Mouse (Mus musculus): ENCODE measurements at regions not wholly inside any gene's neighbourhood (a gene's known extent, or its start where the extent isn't known, plus 50 kb on each side); places are given as distances from the start of the nearest gene placed in this dataset.
"Not testable (repeated sequence)": the region's sequence is repeated elsewhere in the genome, so short reads cannot be mapped to it uniquely, and the experiment has no call there.

GRCm38 (mm10) chr9:52940964-52941636 is 261.5 kb upstream of the AI593442 start:
- Histone ChIP-seq H3K4me2 (no peak overlapping the region), H3K27ac (peak overlapping the region; percentile 56; the same call in 1 of the 2 replicates), H3K9ac (no peak overlapping the region), H3K36me3 (replicated peaks) (no peaks in the 10 kb centered on the region), H3K4me1 (peaks cover 13% of the 10 kb centered on the region), H3K4me3 (replicated peaks) (no peak overlapping the region), H3K9me3 (no peaks in the 10 kb centered on the region), H3K27me3 (no peaks in the 10 kb centered on the region)
- ATAC-seq (ENCODE audit: low FRiP score): peak; percentile 73; the same call in 1 of the 2 replicates
- WGBS: 38% methylated on average over 11 of the region's 11 CpGs

- H3K9me3 ChIP-seq: no peaks in the 10 kb centered on the region
- WGBS: 49% methylated on average over 6 of the region's 6 CpGs
- no peak overlapping the region for H3K27ac ChIP-seq
- no peaks in the 10 kb centered on the region; the same call in 1 of the 2 replicates for H3K4me1 ChIP-seq
- H3K9ac ChIP-seq: no peak overlapping the region
- no peak for ATAC-seq (ENCODE audit: low FRiP score)
- no peak overlapping the region for H3K4me2 ChIP-seq
- no peaks in the 10 kb centered on the region for H3K27me3 ChIP-seq
- no peak overlapping the region for H3K4me3 ChIP-seq (replicated peaks)
- no peaks in the 10 kb centered on the region for H3K36me3 ChIP-seq (replicated peaks)
Measured at GRCm38 (mm10) chr9:52935082-52935481, 255.5 kb upstream of the AI593442 start.

GRCm38 (mm10) chr9:52917516-52917915 is 237.9 kb upstream of the AI593442 start:
- Histone ChIP-seq H3K4me2 (no peak overlapping the region), H3K27ac (no peak overlapping the region), H3K9ac (no peak overlapping the region), H3K9me3 (no peaks in the 10 kb centered on the region), H3K36me3 (replicated peaks) (no peaks in the 10 kb centered on the region), H3K27me3 (no peaks in the 10 kb centered on the region), H3K4me3 (replicated peaks) (no peak overlapping the region), H3K4me1 (no peaks in the 10 kb centered on the region)
- ATAC-seq (ENCODE audit: low FRiP score): no peak
- 87% methylated on average over 4 of the region's 4 CpGs for WGBS

GRCm38 (mm10) chr9:52888653-52889052 is 209.1 kb upstream of the AI593442 start:
- H3K9ac ChIP-seq; H3K27ac ChIP-seq; H3K27me3 ChIP-seq; H3K36me3 ChIP-seq (replicated peaks); ATAC-seq (ENCODE audit: low FRiP score); H3K4me2 ChIP-seq; H3K9me3 ChIP-seq; H3K4me3 ChIP-seq (replicated peaks); H3K4me1 ChIP-seq: not testable (repeated sequence)
- no CpG with 5 or more reads among the region's 2 CpGs for WGBS

- H3K9me3 ChIP-seq; H3K4me3 ChIP-seq (replicated peaks); ATAC-seq (ENCODE audit: low FRiP score); H3K36me3 ChIP-seq (replicated peaks); H3K4me1 ChIP-seq; H3K4me2 ChIP-seq; H3K27ac ChIP-seq; H3K27me3 ChIP-seq; H3K9ac ChIP-seq: not testable (repeated sequence)
- WGBS: no CpG with 5 or more reads among the region's 3 CpGs
Measured at GRCm38 (mm10) chr9:52887997-52888396, 208.4 kb upstream of the AI593442 start.

- no peak for ATAC-seq (ENCODE audit: low FRiP score)
- Histone ChIP-seq H3K4me1 (no peaks in the 10 kb centered on the region), H3K4me3 (replicated peaks) (no peak overlapping the region), H3K9ac (no peak overlapping the region), H3K36me3 (replicated peaks) (no peaks in the 10 kb centered on the region), H3K4me2 (no peak overlapping the region), H3K27me3 (no peaks in the 10 kb centered on the region), H3K9me3 (no peaks in the 10 kb centered on the region), H3K27ac (no peak overlapping the region)
- 84% methylated on average over 1 of the region's 1 CpGs for WGBS
Measured at GRCm38 (mm10) chr9:52867236-52867635, 187.7 kb upstream of the AI593442 start.

GRCm38 (mm10) chr9:52860327-52860726 is 180.7 kb upstream of the AI593442 start:
- H3K27ac ChIP-seq: no peak overlapping the region
- no peak overlapping the region for H3K9ac ChIP-seq
- H3K4me1 ChIP-seq: no peaks in the 10 kb centered on the region
- no peaks in the 10 kb centered on the region for H3K36me3 ChIP-seq (replicated peaks)
- no peaks in the 10 kb centered on the region for H3K9me3 ChIP-seq
- H3K4me3 ChIP-seq (replicated peaks): no peak overlapping the region
- H3K27me3 ChIP-seq: no peaks in the 10 kb centered on the region
- no peak overlapping the region for H3K4me2 ChIP-seq
- ATAC-seq (ENCODE audit: low FRiP score): no peak
- 58% methylated on average over 4 of the region's 4 CpGs for WGBS

- no peak for ATAC-seq (ENCODE audit: low FRiP score)
- 43% methylated on average over 4 of the region's 4 CpGs for WGBS
Measured at GRCm38 (mm10) chr9:52858411-52858810, 178.8 kb upstream of the AI593442 start.

GRCm38 (mm10) chr9:52853338-52853737 is 173.8 kb upstream of the AI593442 start:
- Histone ChIP-seq H3K4me1 (no peaks in the 10 kb centered on the region), H3K36me3 (replicated peaks) (no peaks in the 10 kb centered on the region), H3K27me3 (no peaks in the 10 kb centered on the region), H3K4me3 (replicated peaks) (no peak overlapping the region), H3K9ac (no peak overlapping the region), H3K9me3 (no peaks in the 10 kb centered on the region), H3K27ac (no peak overlapping the region), H3K4me2 (no peak overlapping the region)
- no peak for ATAC-seq (ENCODE audit: low FRiP score)
- 74% methylated on average over 6 of the region's 6 CpGs for WGBS

More at GRCm38 (mm10) chr9:52858411-52858810, 178.8 kb upstream of the AI593442 start:
- H3K4me2 ChIP-seq: no peak overlapping the region
- no peak overlapping the region for H3K9ac ChIP-seq
- no peak overlapping the region for H3K27ac ChIP-seq
- no peaks in the 10 kb centered on the region for H3K4me1 ChIP-seq
- no peaks in the 10 kb centered on the region for H3K36me3 ChIP-seq (replicated peaks)
- no peak overlapping the region for H3K4me3 ChIP-seq (replicated peaks)
- H3K9me3 ChIP-seq: no peaks in the 10 kb centered on the region
- no peaks in the 10 kb centered on the region for H3K27me3 ChIP-seq

- no peak for ATAC-seq (ENCODE audit: low FRiP score)
- no peak overlapping the region for H3K27ac ChIP-seq
- 85% methylated on average over 2 of the region's 2 CpGs for WGBS
Measured at GRCm38 (mm10) chr9:52850552-52850951, 171.0 kb upstream of the AI593442 start.

GRCm38 (mm10) chr9:52849931-52850330 is 170.4 kb upstream of the AI593442 start:
- WGBS: 66% methylated on average over 3 of the region's 3 CpGs
- no peaks in the 10 kb centered on the region for H3K4me1 ChIP-seq
- no peaks in the 10 kb centered on the region for H3K27me3 ChIP-seq
- no peaks in the 10 kb centered on the region for H3K36me3 ChIP-seq (replicated peaks)
- no peak overlapping the region for H3K9ac ChIP-seq
- no peak overlapping the region for H3K4me2 ChIP-seq
- no peak overlapping the region for H3K4me3 ChIP-seq (replicated peaks)
- ATAC-seq (ENCODE audit: low FRiP score): no peak
- no peaks in the 10 kb centered on the region for H3K9me3 ChIP-seq
- H3K27ac ChIP-seq: no peak overlapping the region

More at GRCm38 (mm10) chr9:52850552-52850951, 171.0 kb upstream of the AI593442 start:
- Histone ChIP-seq H3K9ac (no peak overlapping the region), H3K4me2 (no peak overlapping the region), H3K36me3 (replicated peaks) (no peaks in the 10 kb centered on the region), H3K4me3 (replicated peaks) (no peak overlapping the region), H3K4me1 (no peaks in the 10 kb centered on the region), H3K27me3 (no peaks in the 10 kb centered on the region), H3K9me3 (no peaks in the 10 kb centered on the region)

GRCm38 (mm10) chr9:52841105-52841504 is 161.5 kb upstream of the AI593442 start:
- no peak for ATAC-seq (ENCODE audit: low FRiP score)
- H3K4me1 ChIP-seq: no peaks in the 10 kb centered on the region
- no peak overlapping the region for H3K27ac ChIP-seq
- no peak overlapping the region for H3K4me2 ChIP-seq
- no peaks in the 10 kb centered on the region for H3K9me3 ChIP-seq
- no peak overlapping the region for H3K4me3 ChIP-seq (replicated peaks)
- H3K27me3 ChIP-seq: no peaks in the 10 kb centered on the region
- 90% methylated on average over 4 of the region's 4 CpGs for WGBS
- no peak overlapping the region for H3K9ac ChIP-seq
- H3K36me3 ChIP-seq (replicated peaks): no peaks in the 10 kb centered on the region

- Histone ChIP-seq H3K36me3 (replicated peaks) (no peaks in the 10 kb centered on the region), H3K4me2 (no peak overlapping the region), H3K4me1 (no peaks in the 10 kb centered on the region), H3K4me3 (replicated peaks) (no peak overlapping the region), H3K27ac (no peak overlapping the region), H3K9ac (no peak overlapping the region), H3K27me3 (no peaks in the 10 kb centered on the region), H3K9me3 (no peaks in the 10 kb centered on the region)
- ATAC-seq (ENCODE audit: low FRiP score): no peak
Measured at GRCm38 (mm10) chr9:52839996-52840395, 160.4 kb upstream of the AI593442 start.

Data from forebrain, embryonic 12.5 days (tissue).